Mouse (Mus musculus): Measurements from ENCODE around the gene Ccdc184. TPM values are rescaled to one million over a fixed set of nuclear protein-coding genes. Genes with fewer than 3 reads are reported as not detected.

The Ccdc184 gene
- polyA plus RNA-seq, 1 experiment from 2014 or later: 12.2 TPM

GRCm38 (mm10) chr15:98149166-98149602 lies 17.8 kb upstream of the Ccdc184 start:
- no peak for DNase-seq (ENCODE audit: low spot score)
- no peaks in the 10 kb centered on the region for H3K27me3 ChIP-seq (ENCODE audit: control insufficient read depth, insufficient read depth, low read length)

DNA sequence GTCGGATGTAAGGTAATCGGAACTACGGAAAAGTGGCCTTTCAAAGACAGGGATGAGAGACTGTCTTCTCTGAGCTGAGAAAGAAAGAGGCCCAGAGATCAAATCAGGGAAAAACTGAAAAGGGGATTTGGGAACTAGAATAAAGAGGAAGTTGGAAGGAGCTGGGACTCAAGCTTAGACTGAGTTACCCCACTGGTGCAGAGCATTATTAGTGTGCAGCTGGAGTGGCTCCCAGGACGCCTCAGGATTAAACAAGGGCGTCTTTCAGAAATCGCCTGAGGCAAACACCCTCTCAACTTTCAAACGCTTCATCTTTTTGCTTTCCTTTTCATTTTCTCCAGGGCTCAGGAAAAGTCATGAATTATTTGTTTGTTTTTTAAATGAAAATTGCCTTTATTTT lies 14.0 kb upstream of the Ccdc184 start:
- Histone ChIP-seq H3K9ac (ENCODE audit: low read length) (no peak overlapping the region), H3K27ac (ENCODE audit: low read depth, low read length) (no peak overlapping the region), H3K4me2 (ENCODE audit: low read depth) (no peak overlapping the region), H3K36me3 (ENCODE audit: control insufficient read depth, insufficient read depth, low read length) (no peaks in the 10 kb centered on the region), H3K4me3 (ENCODE audit: low read depth, low read length) (no peak overlapping the region), H3K4me1 (ENCODE audit: control insufficient read depth, insufficient read depth, low read length) (no peaks in the 10 kb centered on the region), H3K9me3 (ENCODE audit: control insufficient read depth, low read length) (no peaks in the 10 kb centered on the region), H3K27me3 (ENCODE audit: control insufficient read depth, insufficient read depth, low read length) (no peaks in the 10 kb centered on the region)
- DNase-seq (ENCODE audit: low spot score): no peak
- WGBS: 83% methylated on average over 7 of the region's 7 CpGs
- ATAC-seq (ENCODE audit: insufficient read depth, low FRiP score, low TSS enrichment): no peak

More at GRCm38 (mm10) chr15:98149166-98149602, 17.8 kb upstream of the Ccdc184 start:
- 82% methylated on average over 10 of the region's 10 CpGs for WGBS
- Histone ChIP-seq H3K9ac (ENCODE audit: low read length) (no peak overlapping the region), H3K9me3 (ENCODE audit: control insufficient read depth, low read length) (no peaks in the 10 kb centered on the region), H3K36me3 (ENCODE audit: control insufficient read depth, insufficient read depth, low read length) (no peaks in the 10 kb centered on the region), H3K27ac (ENCODE audit: low read depth, low read length) (no peak overlapping the region), H3K4me2 (ENCODE audit: low read depth) (no peak overlapping the region), H3K4me3 (ENCODE audit: low read depth, low read length) (no peak overlapping the region), H3K4me1 (ENCODE audit: control insufficient read depth, insufficient read depth, low read length) (no peaks in the 10 kb centered on the region; the same call in 1 of the 2 replicates)
- ATAC-seq (ENCODE audit: insufficient read depth, low FRiP score, low TSS enrichment): no peak

DNA sequence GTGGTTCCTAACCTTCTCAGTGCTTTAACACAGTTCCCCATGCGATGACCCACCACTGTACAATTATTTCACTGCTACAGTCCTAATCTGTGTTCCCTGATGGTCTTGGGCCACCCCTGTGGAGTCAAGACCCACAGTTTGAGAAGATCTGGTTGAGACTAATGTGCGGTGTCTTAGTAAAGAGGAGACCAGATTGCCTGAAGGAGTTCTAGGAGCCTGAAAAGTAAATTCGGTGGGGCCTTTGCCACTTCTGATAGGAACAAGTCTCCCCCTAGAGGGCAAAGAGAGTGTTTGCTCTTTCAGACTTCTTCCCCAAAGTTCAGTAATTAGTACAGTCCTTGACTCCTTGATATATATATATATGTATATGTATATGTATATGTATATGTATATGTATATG lies 13.3 kb upstream of the Ccdc184 start:
- Histone ChIP-seq H3K36me3 (ENCODE audit: control insufficient read depth, insufficient read depth, low read length) (no peaks in the 10 kb centered on the region), H3K4me1 (ENCODE audit: control insufficient read depth, insufficient read depth, low read length) (no peaks in the 10 kb centered on the region), H3K27ac (ENCODE audit: low read depth, low read length) (no peak overlapping the region), H3K9ac (ENCODE audit: low read length) (no peak overlapping the region), H3K4me3 (ENCODE audit: low read depth, low read length) (no peak overlapping the region), H3K27me3 (ENCODE audit: control insufficient read depth, insufficient read depth, low read length) (no peaks in the 10 kb centered on the region), H3K9me3 (ENCODE audit: control insufficient read depth, low read length) (no peaks in the 10 kb centered on the region), H3K4me2 (ENCODE audit: low read depth) (no peak overlapping the region)
- WGBS: 31% methylated on average over 3 of the region's 3 CpGs
- DNase-seq (ENCODE audit: low spot score): peak; percentile 54
- no peak for ATAC-seq (ENCODE audit: insufficient read depth, low FRiP score, low TSS enrichment)

- no peaks in the 10 kb centered on the region for H3K27me3 ChIP-seq (ENCODE audit: control insufficient read depth, insufficient read depth, low read length)
- 77% methylated on average over 4 of the region's 4 CpGs for WGBS
- no peaks in the 10 kb centered on the region for H3K36me3 ChIP-seq (ENCODE audit: control insufficient read depth, insufficient read depth, low read length)
- ATAC-seq (ENCODE audit: insufficient read depth, low FRiP score, low TSS enrichment): no peak
- no peak for DNase-seq (ENCODE audit: low spot score)
- H3K4me2 ChIP-seq (ENCODE audit: low read depth): no peak overlapping the region
- H3K4me1 ChIP-seq (ENCODE audit: control insufficient read depth, insufficient read depth, low read length): no peaks in the 10 kb centered on the region
- no peaks in the 10 kb centered on the region for H3K9me3 ChIP-seq (ENCODE audit: control insufficient read depth, low read length)
- H3K4me3 ChIP-seq (ENCODE audit: low read depth, low read length): no peak overlapping the region
- no peak overlapping the region for H3K27ac ChIP-seq (ENCODE audit: low read depth, low read length)
- H3K9ac ChIP-seq (ENCODE audit: low read length): no peak overlapping the region
Observed at GRCm38 (mm10) chr15:98154146-98154545, 12.8 kb upstream of the Ccdc184 start.

DNA sequence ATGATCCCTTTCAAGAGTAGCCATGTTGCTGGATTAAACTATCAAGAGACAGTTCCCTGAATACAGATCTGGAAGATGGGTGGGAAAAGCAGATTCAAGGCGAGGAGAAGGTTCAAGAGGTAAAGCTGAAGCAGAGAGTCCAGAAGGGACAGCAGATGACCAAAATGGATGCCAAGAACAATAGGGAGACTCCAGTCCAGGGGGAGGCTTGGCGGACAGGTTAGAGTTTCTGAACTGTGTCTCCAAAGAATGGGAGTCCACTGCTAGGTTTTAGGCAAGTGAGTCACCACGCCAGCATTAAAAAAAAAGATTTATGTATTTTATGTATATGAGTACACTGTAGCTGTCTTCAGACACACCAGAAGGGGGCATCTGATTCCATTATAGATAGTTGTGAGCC lies 12.3 kb upstream of the Ccdc184 start:
- WGBS: 81% methylated on average over 3 of the region's 3 CpGs
- ATAC-seq (ENCODE audit: insufficient read depth, low FRiP score, low TSS enrichment) (no peak), DNase-seq (ENCODE audit: low spot score) (no peak)
- no peaks in the 10 kb centered on the region for H3K9me3 ChIP-seq (ENCODE audit: control insufficient read depth, low read length)
- no peaks in the 10 kb centered on the region for H3K36me3 ChIP-seq (ENCODE audit: control insufficient read depth, insufficient read depth, low read length)
- no peak overlapping the region for H3K4me2 ChIP-seq (ENCODE audit: low read depth)
- H3K4me1 ChIP-seq (ENCODE audit: control insufficient read depth, insufficient read depth, low read length): no peaks in the 10 kb centered on the region
- H3K4me3 ChIP-seq (ENCODE audit: low read depth, low read length): no peak overlapping the region
- H3K9ac ChIP-seq (ENCODE audit: low read length): no peak overlapping the region
- no peaks in the 10 kb centered on the region for H3K27me3 ChIP-seq (ENCODE audit: control insufficient read depth, insufficient read depth, low read length)
- no peak overlapping the region for H3K27ac ChIP-seq (ENCODE audit: low read depth, low read length)

DNA sequence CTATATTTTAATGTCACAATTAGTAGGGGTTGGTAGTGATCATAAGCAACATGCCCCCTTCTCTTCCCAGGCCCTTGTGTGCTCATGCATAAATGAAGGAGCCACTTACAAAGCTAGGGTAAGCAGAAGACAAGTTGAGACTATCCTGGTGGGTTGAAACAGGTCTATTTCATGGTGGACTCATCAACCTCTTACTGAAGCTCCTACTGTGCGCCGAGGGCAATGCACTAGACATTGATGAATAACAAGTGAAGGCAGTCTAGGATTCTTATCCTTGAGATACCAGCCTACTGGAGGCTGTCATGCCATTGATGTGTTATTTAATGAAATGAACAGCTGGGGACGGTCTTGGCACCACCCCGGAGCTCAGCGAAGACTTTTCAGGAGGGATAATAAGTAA lies 11.7 kb upstream of the Ccdc184 start:
- 94% methylated on average over 5 of the region's 5 CpGs for WGBS
- H3K4me3 ChIP-seq (ENCODE audit: low read depth, low read length): no peak overlapping the region
- H3K9ac ChIP-seq (ENCODE audit: low read length): no peak overlapping the region
- H3K27ac ChIP-seq (ENCODE audit: low read depth, low read length): no peak overlapping the region
- no peak overlapping the region for H3K4me2 ChIP-seq (ENCODE audit: low read depth)
- H3K27me3 ChIP-seq (ENCODE audit: control insufficient read depth, insufficient read depth, low read length): no peaks in the 10 kb centered on the region
- no peaks in the 10 kb centered on the region for H3K36me3 ChIP-seq (ENCODE audit: control insufficient read depth, insufficient read depth, low read length)
- ATAC-seq (ENCODE audit: insufficient read depth, low FRiP score, low TSS enrichment) (no peak), DNase-seq (ENCODE audit: low spot score) (no peak)
- H3K9me3 ChIP-seq (ENCODE audit: control insufficient read depth, low read length): no peaks in the 10 kb centered on the region
- no peaks in the 10 kb centered on the region for H3K4me1 ChIP-seq (ENCODE audit: control insufficient read depth, insufficient read depth, low read length)

- Histone ChIP-seq H3K36me3 (ENCODE audit: control insufficient read depth, insufficient read depth, low read length) (no peaks in the 10 kb centered on the region), H3K4me3 (ENCODE audit: low read depth, low read length) (no peak overlapping the region), H3K4me1 (ENCODE audit: control insufficient read depth, insufficient read depth, low read length) (no peaks in the 10 kb centered on the region), H3K9ac (ENCODE audit: low read length) (no peak overlapping the region), H3K4me2 (ENCODE audit: low read depth) (no peak overlapping the region), H3K27ac (ENCODE audit: low read depth, low read length) (no peak overlapping the region), H3K9me3 (ENCODE audit: control insufficient read depth, low read length) (no peaks in the 10 kb centered on the region), H3K27me3 (ENCODE audit: control insufficient read depth, insufficient read depth, low read length) (no peaks in the 10 kb centered on the region)
- no peak for ATAC-seq (ENCODE audit: insufficient read depth, low FRiP score, low TSS enrichment)
- 65% methylated on average over 4 of the region's 4 CpGs for WGBS
- no peak for DNase-seq (ENCODE audit: low spot score)
Observed at GRCm38 (mm10) chr15:98155944-98156343, 11.0 kb upstream of the Ccdc184 start.

- Histone ChIP-seq H3K27me3 (ENCODE audit: control insufficient read depth, insufficient read depth, low read length) (no peaks in the 10 kb centered on the region), H3K27ac (ENCODE audit: low read depth, low read length) (no peak overlapping the region), H3K9me3 (ENCODE audit: control insufficient read depth, low read length) (no peaks in the 10 kb centered on the region), H3K4me2 (ENCODE audit: low read depth) (no peak overlapping the region), H3K4me3 (ENCODE audit: low read depth, low read length) (no peak overlapping the region), H3K36me3 (ENCODE audit: control insufficient read depth, insufficient read depth, low read length) (no peaks in the 10 kb centered on the region), H3K4me1 (ENCODE audit: control insufficient read depth, insufficient read depth, low read length) (no peaks in the 10 kb centered on the region), H3K9ac (ENCODE audit: low read length) (no peak overlapping the region)
- ATAC-seq (ENCODE audit: insufficient read depth, low FRiP score, low TSS enrichment) (no peak), DNase-seq (ENCODE audit: low spot score) (no peak)
- WGBS: 75% methylated on average over 1 of the region's 1 CpGs
Observed at GRCm38 (mm10) chr15:98157253-98157652, 9.7 kb upstream of the Ccdc184 start.

GRCm38 (mm10) chr15:98161026-98161805 lies 5.7 kb upstream of the Ccdc184 start:
- DNase-seq (ENCODE audit: low spot score) (no peak), ATAC-seq (ENCODE audit: insufficient read depth, low FRiP score, low TSS enrichment) (no peak)
- Histone ChIP-seq H3K9me3 (ENCODE audit: control insufficient read depth, low read length) (no peaks in the 10 kb centered on the region), H3K36me3 (ENCODE audit: control insufficient read depth, insufficient read depth, low read length) (no peaks in the 10 kb centered on the region), H3K4me3 (ENCODE audit: low read depth, low read length) (no peak overlapping the region), H3K4me1 (ENCODE audit: control insufficient read depth, insufficient read depth, low read length) (no peaks in the 10 kb centered on the region), H3K4me2 (ENCODE audit: low read depth) (no peak overlapping the region), H3K9ac (ENCODE audit: low read length) (no peak overlapping the region), H3K27ac (ENCODE audit: low read depth, low read length) (no peak overlapping the region), H3K27me3 (ENCODE audit: control insufficient read depth, insufficient read depth, low read length) (no peaks in the 10 kb centered on the region; the same call in 1 of the 2 replicates)
- WGBS: 75% methylated on average over 19 of the region's 19 CpGs
